Mouse (Mus musculus) stomach, postnatal 0 days (tissue): ENCODE measurements around the gene Cux2.

Experiments
- CTCF ChIP-seq: IDR thresholded peaks from 2 replicates; pipeline ENCODE4 v1.5.1; 2016; ENCODE audit warnings: antibody characterized with exemption, low read depth, mild to moderate bottlenecking, moderate library complexity
- EP300 ChIP-seq: optimal IDR thresholded peaks from 2 replicates; pipeline ENCODE3; 2016; ENCODE audit warnings: antibody characterized with exemption

GRCm38 (mm10) chr5:121972680-121973192 is 77.2 kb downstream of the Cux2 start:
- TF ChIP-seq CTCF = peak; percentile 20; the same call in 1 of the 2 replicates
- no peak for TF ChIP-seq EP300
